Mouse (Mus musculus) cerebellum, adult 8-10 months (tissue): ENCODE measurements around the gene Pip5kl1.

Experiments
- DNase-seq: peaks from one replicate; pipeline ENCODE4 v3.0.0; 2022

Pip5kl1 gene

GRCm38 (mm10) chr2:32587731-32588321 lies 13.2 kb downstream of the Pip5kl1 start:
- DNase-seq, result no peak

GRCm38 (mm10) chr2:32589213-32589795 lies 14.7 kb downstream of the Pip5kl1 start:
- peak; percentile 87 for DNase-seq

GRCm38 (mm10) chr2:32590224-32590623 lies 15.6 kb downstream of the Pip5kl1 start:
- no peak for DNase-seq

- DNase-seq, result peak; percentile 39
Observed at GRCm38 (mm10) chr2:32591249-32591648, 16.7 kb downstream of the Pip5kl1 start.

- DNase-seq, result peak; percentile 90
Observed at GRCm38 (mm10) chr2:32596725-32597124, 22.1 kb downstream of the Pip5kl1 start.

GRCm38 (mm10) chr2:32597248-32597647 lies 22.7 kb downstream of the Pip5kl1 start:
- no peak for DNase-seq

- peak; percentile 37 for DNase-seq
Observed at GRCm38 (mm10) chr2:32597699-32598098, 23.1 kb downstream of the Pip5kl1 start.

- DNase-seq, result peak; percentile 68
Observed at GRCm38 (mm10) chr2:32598506-32598905, 23.9 kb downstream of the Pip5kl1 start.

- DNase-seq, result no peak
Observed at GRCm38 (mm10) chr2:32599409-32599808, 24.8 kb downstream of the Pip5kl1 start, which contains the start of gene St6galnac6. Gene St6galnac6 (plus strand): TSS chr2:32599709.

GRCm38 (mm10) chr2:32601417-32602065 lies 26.9 kb downstream of the Pip5kl1 start:
- peak; percentile 55 for DNase-seq

- peak; percentile 94 for DNase-seq
Observed at GRCm38 (mm10) chr2:32602600-32603054, 28.0 kb downstream of the Pip5kl1 start.

- DNase-seq, result no peak
Observed at GRCm38 (mm10) chr2:32604631-32605030, 30.0 kb downstream of the Pip5kl1 start.

GRCm38 (mm10) chr2:32606161-32607142 lies 31.9 kb downstream of the Pip5kl1 start:
- peak; percentile 87 for DNase-seq

- DNase-seq, result peak; percentile 61
Observed at GRCm38 (mm10) chr2:32607262-32607947, 32.8 kb downstream of the Pip5kl1 start.

GRCm38 (mm10) chr2:32608141-32608777 lies 33.7 kb downstream of the Pip5kl1 start:
- DNase-seq, result peak; percentile 65

- DNase-seq, result no peak
Observed at GRCm38 (mm10) chr2:32608778-32609435, 34.3 kb downstream of the Pip5kl1 start.

GRCm38 (mm10) chr2:32610610-32611229 lies 36.1 kb downstream of the Pip5kl1 start:
- DNase-seq, result peak; percentile 45

GRCm38 (mm10) chr2:32612274-32612673 lies 37.7 kb downstream of the Pip5kl1 start:
- DNase-seq, result no peak

- DNase-seq, result no peak
Observed at GRCm38 (mm10) chr2:32617109-32617508, 42.5 kb downstream of the Pip5kl1 start.

GRCm38 (mm10) chr2:32617601-32618000 lies 43.0 kb downstream of the Pip5kl1 start:
- no peak for DNase-seq

GRCm38 (mm10) chr2:32618051-32618450 lies 43.5 kb downstream of the Pip5kl1 start:
- DNase-seq, result no peak
